Mouse (Mus musculus) spleen, adult 18-20 months (tissue): Measurements from ENCODE around the gene Nup205.
"Not testable (repeated sequence)": the region's sequence is repeated elsewhere in the genome, so short reads cannot be mapped to it uniquely, and the experiment has no call there.

ENCODE experiments used
- DNase-seq, 2 experiments: peaks; one replicate each; pipeline ENCODE4 v3.0.0; 2022; ENCODE audit warnings: mixed read lengths in 2 of 2

Gene Nup205

DNA sequence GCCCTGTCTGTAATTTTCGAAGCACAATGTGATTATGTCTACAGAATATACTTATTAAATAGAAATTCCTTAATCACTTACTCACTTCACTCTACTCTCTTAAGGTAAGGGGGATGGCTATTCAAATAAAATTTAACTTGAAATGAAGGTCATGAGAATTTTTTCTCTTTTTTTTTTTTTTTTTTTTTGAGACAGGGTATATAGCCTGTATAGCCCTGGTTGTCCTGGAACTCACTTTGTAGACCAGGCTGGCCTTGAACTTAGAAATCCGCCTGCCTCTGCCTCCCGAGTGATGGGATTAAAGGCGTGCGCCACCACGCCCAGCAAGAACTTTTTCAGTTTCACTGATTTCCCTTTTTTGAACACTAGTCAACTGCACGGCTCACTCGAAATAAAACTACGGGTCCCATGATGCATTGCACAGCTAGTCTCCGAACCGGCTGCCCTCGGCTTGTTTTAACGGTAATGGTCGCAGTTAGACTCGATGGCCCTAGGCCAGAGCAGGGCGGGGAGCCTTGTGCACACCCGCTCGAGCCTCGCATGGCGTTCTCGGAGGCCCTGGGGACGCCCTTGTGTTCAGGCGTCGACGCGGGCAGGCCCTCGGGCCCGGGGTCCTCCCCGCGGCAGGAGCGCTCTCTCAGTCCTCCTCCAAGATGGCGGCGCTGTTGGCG, at the start of gene Nup205:
Gene Nup205, plus strand, starts transcription at position 443 of the 671 bp plus-strand sequence.
- DNase-seq, result peak; percentile 74 to 78

DNA sequence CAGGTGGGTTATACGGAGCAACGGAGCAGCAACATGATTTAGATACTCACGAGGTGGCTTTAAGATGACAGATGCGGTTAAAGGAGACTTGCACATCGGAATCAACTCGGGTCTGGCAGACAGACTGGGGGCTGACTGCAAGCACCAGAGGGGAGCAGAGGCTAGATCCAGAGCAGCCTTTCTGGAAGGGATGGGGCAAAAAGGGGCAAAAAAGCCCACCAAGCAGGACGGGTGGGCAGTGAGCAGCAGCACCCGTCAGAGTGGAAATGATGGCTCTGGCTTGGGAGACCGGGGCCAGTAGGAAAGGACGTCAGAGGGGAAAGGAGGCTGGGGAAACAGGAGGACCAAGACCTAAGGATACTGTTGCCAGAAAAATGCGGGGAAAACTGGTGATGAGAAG, 44.4 kb upstream of the Nup205 start:
- no peak for DNase-seq

DNA sequence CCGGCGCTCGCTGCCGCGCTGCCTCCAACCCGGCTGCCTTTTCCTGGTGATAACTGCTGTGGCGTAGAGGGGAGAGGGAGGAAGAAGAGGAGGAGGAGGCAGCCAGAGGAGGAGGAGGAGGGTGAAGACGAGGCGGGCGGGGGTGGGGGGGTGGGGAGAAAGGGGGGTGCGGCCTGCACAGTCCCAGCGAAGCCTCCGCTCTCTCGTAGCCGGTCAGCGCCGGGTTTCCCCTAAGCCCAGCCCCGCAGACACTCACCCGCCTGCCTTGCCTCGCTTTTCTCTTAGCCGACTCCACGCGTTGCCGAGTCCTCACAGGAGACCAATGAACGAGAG, 44.0 kb upstream of the Nup205 start:
- DNase-seq, result no peak

DNA sequence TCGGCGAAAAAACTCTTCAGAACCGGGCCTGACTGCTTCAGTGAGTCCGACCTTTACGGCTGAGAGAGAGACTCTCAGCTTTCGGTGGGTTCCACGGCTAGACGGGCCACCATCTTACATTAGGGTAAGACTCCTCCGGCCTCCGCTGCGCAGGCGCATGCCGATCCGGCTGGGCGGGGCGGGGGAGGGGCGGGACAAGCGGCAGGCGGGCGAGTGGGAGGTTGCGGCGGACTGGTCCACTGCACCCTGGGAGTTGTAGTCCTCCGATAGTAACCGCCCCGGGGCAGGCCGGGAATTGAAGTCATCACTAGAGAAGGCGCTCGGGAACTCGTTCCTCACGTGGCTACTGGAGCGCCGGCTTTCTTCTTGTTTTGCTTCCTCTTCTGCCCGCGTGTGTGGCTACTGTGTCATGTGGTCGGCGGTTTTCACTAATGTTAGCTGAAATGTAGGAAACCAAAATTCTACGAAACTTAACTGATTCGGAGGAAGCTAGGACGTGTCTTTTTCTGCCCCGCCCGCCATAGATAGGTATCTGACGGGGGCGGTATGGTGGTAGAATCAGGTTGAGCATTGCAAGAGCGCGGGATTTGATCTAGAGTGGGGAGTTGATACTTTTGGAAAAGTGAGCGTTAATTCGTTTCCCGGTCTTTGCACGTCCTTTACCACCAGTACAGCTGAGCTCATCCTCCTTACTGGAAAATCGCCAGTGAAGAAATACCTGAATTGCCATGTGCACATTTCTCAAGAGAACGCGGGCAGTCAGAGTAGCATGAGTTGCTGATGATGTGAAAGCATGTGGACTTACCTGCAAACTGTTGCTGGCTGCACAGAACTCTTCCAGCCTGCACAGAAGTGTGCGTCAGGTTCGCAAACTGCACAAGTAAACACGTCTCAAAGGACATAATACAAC, 43.4 kb upstream of the Nup205 start, which contains the start of gene Cnot4:
Gene Cnot4, minus strand, starts transcription at position 146 of the 910 bp plus-strand sequence.
- peak; percentile 96 to 99 for DNase-seq

DNA sequence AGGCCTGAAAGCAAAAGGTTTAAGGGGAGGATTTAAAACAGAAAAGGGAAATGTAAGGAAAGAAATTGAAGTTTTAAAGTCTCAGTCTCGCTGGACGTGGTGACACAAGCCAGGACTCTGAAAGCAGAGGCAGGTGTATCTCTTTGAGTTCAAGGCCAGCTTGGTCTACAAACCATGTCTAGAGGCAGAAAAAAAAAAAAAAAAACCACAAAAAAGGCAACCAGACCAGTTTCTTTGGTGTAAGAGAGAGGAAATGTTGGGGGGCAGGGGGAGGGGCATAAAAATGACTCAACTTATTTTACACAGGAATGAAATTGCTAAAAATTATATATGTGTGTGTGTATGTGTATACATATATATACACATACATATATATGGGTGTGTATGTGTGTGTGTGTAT, 42.4 kb upstream of the Nup205 start:
- no peak for DNase-seq

DNA sequence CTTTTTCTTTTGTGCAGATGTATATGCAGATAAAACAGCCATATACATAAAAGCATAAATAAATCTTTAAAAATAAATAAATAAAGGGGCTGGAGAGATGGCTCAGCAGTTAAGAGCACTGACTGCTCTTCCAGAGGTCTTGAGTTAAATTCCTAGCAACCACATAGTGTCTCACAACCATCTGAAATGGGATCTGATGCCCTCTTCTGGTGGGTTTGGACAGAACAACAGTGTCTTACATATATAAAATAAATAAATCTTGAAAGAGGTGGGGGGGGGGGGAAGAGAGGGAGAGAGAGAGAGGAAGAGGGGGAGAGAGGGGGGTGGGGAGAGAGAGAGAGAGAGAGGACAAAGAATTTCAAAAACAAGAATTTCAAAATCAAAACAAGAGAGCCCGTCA, 36.9 kb upstream of the Nup205 start:
- no peak for DNase-seq

DNA sequence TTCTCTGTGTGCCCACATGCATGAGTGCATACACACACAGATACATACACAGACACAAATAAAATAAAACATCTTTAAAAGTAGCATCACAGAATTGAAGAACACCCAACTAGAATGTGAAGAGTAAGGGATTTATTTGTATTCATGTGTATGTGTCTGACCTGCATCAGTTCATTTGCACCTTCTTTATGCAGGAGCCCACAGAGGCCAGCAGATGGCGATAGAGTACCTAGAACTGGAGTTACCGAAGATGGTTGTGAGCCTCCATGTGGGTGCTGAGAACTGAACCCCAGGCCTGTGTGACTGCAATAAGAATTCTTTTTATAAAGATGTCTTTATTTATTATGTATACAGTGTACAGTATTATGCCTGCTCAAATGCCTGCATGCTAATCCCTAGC, 31.7 kb upstream of the Nup205 start:
- no peak for DNase-seq

DNA sequence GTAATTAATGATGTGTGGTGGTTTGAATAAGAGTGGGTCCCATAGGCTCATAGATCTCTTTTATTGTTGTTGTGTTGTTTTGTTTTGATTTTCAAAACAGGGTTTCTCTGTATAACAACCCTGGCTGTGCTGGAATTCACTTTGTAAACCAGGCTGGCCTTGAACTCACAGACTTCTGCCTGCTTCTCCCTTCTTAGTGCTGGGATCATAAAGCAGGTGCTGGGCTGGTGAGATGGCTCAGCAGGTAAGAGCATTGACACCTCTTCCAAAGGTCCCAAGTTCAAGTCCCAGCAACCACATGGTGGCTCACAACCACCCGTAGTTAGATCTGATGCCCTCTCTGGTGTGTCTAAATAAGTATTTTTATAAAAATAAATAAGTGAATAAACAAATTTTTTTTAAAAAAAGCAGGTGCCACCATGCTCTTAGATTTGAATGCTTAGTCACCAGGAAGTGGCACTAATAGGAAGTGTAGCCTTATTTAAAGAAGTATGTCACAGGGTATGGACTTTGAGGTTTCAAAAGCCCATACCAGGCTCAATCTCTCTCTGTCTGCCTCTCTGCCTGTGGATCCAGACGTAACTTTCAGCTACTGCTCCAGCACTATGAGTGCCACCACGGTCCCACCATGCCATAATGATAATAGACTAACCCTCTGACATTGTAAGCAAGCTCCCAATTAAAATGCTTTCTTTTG, 29.3 kb upstream of the Nup205 start:
- no peak for DNase-seq

DNA sequence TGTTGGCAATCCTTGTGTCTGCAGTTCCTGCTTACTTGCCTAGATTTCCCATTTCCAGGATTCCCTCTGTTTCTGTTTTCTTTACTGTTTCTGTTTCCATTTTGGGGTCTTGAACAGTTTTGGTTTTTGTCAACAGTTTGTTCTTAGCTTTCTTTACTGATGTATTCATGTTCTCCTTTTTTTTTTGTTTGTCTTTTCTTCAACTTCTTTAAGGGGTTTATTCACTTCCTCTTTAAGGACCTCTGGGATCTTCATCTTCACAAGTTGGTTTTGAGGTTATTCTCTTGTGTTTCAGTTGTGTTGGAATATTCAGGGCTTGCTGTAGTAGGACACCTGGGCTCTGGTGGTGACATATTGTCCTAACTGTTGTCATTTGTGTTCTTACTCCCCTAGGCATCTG, 22.7 kb upstream of the Nup205 start:
- DNase-seq, result no peak

DNA sequence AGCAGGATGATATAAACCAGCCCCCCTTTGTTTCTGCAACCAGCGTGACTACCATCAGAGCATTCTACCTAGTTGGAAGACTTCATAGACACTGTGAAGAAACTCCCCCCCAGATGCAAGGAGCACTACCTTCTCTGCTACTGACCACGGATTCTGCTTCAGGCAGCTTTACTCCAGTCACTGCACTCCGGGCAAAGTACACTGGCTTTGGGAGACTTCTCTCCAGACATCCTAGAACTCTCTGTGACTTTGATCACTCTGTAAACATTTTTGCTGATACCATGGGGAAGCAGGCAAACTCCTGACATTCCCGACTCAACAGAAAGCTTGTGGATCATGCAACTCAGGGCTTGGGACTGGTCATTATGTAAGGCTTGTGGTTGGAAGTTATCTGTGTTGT, 8.0 kb upstream of the Nup205 start:
- DNase-seq, result no peak

DNA sequence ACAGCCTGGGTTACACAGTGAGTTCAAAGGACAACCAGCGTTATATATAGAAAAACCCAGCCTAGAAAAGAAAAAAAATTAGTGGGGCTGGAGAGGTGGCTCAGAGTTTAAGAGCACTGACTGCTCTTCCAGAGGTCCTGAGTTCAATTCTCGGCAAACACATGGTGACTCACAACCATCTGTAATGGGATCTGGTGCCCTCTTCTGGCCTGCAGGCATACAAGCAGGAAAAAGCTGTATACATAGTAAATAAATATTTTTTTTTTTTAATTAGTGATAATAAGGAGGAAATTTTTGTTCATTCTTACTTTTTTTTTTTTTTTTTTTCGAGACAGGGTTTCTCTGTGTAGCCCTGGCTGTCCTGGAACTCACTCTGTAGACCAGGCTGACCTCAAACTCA, 5.2 kb upstream of the Nup205 start:
- DNase-seq, result not testable (repeated sequence)

DNA sequence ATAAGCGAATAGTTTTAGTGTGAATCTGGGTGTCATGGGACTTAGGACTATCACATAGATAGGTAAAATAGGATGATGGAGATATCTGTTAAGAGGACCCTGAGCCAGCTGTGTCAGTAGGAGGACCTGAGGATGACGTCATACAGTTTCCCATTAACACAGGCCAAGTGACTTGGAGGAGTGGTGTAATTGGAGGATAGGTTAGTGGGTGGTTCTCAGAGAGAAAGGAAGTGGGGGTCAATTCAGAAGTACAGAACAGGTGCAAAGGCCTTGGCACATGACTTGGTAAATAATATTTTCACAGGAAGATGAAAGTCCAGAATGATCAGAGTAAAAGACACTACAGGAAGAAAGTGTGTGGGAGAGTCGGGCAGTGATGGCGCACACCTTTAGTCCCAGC, 4.0 kb upstream of the Nup205 start:
- no peak for DNase-seq

DNA sequence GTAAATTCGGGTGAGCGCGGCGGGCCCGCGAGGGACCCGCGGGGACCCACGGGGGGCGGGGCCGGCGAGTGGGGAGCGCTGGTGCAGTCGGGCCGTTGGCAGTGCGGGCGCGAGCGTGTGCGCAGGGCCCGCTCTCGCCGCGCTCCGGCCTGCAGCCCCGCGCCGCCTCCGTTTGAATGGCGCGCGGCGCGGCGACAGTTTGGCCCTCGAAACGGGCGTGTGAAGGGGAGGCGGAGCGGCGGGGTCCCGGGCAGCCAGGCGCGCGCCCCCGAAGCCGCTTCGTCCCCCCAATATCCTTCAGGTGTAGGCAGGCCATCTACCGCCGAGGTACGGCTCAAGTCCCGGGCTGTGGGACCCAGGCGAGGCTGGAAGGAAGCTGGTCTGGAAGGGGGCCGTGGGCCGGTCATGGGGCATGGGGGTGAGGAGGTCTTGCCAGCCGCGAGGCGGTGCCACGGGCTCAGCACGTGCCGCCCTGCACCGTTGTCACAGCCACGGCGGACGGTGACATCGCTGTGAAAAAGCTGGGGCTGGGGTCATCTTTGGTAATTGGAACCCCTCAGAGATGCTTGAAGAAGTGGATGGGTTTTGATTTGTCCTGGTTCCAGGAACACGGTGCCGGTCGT, 540 bp downstream of the Nup205 start:
- DNase-seq, result no peak

DNA sequence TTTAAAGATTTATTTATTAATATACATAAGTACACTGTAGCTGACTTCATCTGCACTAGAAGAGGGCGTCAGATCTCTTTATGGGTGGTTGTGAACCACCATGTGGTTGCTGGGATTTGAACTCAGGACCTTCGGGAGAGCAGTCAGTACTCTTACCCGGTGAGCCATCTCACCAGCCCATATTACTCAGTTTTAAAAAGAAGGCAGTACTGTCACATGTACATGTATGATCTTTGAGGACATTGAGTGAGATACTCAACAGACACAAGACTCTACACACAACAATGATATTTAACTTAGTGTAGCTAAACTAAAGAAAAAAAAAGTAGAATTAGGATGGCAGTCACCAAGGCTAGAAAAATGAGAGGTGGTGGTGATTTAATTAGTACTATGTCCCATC, 2.1 kb downstream of the Nup205 start:
- DNase-seq, result not testable (repeated sequence)

DNA sequence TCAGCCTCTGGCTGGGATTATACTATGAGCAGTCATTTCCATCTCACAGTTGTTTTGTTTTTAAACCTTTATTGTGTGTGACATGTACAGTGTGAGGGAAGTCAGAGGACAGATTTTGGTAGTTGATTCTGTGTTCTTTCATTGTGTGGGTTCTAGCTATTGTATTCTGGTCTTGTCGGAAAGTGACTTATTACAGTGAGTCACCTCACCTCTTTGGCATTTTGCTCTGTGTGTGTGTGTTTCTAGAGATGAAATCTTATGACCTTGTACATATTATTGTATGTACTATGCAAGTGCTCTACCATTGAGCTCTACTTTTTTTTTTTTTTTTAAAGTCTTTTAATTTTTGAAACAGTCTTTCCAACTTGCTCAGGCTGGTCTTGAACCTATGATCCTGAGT, 7.6 kb downstream of the Nup205 start:
- DNase-seq, result no peak

DNA sequence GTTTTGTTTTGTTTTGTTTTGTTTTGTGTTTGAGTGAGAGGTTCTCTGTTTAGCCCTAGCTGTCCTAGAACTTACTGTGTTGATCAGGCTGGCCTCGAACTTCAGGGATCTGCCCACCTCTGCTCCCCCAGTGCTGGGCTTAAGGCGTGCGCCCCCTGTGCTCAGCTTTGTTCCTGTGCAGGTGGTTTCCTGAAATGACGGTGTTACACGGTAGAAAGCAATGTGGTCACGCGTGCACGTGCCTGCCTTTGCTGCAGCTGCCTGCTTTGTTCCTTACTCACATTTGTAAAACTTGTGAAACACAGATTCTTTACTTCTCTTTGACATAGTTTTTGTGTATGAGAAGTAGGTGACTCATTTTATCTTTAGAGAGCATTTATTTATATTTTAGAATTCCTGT, 14.0 kb downstream of the Nup205 start:
- no peak for DNase-seq

DNA sequence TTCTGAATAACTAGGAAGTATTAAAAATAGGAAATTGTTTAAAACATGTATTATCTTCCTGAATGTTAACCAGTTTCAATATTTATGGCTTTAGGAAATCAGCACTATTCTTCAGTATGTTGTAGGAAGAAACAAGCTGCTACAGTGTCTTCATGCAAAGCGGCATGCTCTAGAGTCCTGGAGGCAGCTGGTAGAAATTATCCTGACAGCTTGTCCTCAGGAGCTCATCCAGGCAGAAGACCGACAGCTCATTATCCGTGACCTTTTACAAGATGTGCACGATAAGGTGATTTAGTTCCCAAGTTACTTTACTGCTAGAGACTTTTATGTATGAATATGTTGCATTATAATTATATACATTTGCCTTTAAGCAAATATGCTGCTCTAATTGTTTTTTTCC, 48.5 kb downstream of the Nup205 start:
- DNase-seq, result no peak

DNA sequence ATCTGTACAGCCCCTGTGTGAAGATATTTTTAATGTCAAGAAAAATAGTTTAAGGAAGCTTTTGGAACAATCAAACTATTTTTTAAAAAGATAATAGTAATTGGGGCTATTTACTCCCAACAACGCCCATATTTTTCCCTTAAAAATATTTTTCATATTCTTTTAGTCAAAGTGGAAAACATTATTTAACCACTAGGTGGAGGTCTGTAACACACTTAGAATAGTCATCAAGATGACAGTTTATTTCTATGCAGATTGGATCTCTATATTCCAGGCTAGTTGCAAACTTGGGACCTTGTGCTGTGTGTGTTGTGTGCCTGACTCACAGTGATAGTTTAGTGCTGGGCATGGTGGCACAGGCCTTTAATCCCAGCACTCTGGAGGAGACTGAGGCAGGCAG, 52.2 kb downstream of the Nup205 start:
- DNase-seq, result no peak

DNA sequence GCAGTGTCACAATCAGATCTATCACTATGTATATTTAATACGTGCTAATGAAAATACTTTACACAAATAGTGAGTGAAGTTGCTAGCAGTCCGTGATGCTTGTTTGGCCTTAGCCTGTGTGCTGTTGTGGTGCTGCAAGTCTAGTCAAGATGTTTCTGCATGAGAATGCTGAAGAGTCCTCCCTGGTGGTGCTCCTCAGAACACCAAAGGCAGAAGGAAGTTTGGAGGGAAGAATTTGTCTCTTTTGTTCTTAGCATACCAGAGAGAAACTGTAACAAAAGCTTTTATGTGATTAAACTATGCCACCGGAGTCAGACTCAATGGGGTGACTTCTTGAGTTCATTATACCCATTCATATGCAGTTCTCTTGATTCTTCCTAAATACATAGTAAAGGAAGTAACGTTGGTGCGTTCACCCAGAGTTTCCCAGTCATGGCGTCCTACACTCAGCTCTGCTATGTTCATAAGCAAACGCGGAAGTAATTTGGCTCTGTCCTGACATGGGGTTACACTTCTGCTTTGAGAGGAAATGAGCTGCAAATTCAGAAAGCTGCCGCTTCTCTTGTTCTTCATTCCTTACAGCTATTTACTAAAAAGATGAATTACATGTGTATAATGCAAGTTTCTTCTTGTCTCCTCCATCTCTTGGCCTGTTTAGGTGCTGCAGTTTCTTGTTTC, 59.0 kb downstream of the Nup205 start:
- no peak for DNase-seq

DNA sequence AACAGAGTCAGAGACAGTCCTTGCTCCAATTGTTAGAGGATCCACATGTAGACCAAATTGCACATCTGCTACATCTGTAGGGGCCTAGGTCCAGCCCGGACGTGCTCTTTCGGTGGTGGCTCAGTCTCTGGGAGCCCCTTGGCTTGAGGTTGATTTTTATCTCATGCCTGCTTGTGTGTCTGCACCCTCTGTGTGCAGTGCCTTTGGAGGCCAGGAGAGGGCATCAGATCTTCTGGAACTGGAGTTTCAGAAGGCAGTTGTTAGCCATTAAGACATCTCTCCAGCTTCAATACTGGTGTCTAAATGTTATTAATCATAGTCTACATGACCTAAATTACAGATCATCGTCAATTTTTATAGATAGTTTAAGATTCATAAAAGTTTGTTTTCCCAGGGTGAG, 66.0 kb downstream of the Nup205 start:
- DNase-seq, result no peak

DNA sequence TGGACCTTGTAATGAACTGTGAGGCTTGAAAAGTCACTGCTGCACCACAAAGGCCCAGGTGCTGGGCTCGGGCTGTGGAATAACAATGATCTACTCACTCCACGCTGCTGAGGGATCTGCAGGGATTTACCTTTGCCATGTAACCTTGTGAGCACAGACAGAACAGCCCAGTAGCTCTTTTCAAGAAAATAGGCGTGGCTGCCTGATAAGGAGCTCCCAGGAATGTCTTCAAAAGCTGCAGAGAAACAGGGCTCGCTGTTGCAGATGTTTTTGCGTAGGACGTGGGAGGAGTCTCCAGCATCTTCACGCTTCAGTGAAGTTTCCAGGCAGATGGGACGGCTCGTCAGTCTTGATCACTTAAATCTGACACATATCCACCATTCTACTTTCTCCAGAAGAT, 66.8 kb downstream of the Nup205 start:
- DNase-seq, result no peak

DNA sequence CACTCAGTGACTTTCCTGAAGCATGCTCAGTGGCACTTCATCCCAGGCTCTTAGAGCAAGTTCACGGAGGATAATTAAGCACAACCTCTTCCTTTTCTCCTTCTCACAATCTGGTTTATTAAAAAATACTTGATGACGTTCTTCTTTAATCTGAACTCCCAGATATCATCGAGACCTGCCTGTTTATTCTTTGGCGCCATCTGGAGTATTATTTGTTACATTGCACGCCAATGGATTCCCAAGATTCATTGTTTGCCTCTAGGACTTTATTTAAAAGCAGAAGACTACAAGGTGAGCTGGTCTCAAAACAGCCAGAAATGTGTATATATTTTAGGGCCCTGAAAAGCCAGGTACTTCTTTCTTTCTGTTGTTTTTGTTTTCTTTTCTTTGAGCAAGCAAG, 67.9 kb downstream of the Nup205 start:
- no peak for DNase-seq
